Mouse (Mus musculus): ENCODE data around the gene Tomm34.

Gene Tomm34

GRCm38 (mm10) chr2:164070765-164071436, at the start of gene Tomm34:
TSS of gene Tomm34 (minus strand) at chr2:164071169.
- DNase-seq: peak; percentile 97

- DNase-seq: no peak
Observed at GRCm38 (mm10) chr2:164119503-164119902, 48.5 kb upstream of the Tomm34 start.

- DNase-seq: no peak
Observed at GRCm38 (mm10) chr2:164115531-164115930, 44.6 kb upstream of the Tomm34 start.

- no peak for DNase-seq
Observed at GRCm38 (mm10) chr2:164114051-164114450, 43.1 kb upstream of the Tomm34 start.

GRCm38 (mm10) chr2:164111546-164111945, 40.6 kb upstream of the Tomm34 start:
- peak; percentile 47 for DNase-seq

- no peak for DNase-seq
Observed at GRCm38 (mm10) chr2:164108501-164108900, 37.5 kb upstream of the Tomm34 start.

GRCm38 (mm10) chr2:164107125-164107874, 36.3 kb upstream of the Tomm34 start:
- no peak for DNase-seq

- peak; percentile 30 for DNase-seq
Observed at GRCm38 (mm10) chr2:164106287-164107035, 35.5 kb upstream of the Tomm34 start.

- peak; percentile 79 for DNase-seq
Observed at GRCm38 (mm10) chr2:164103501-164103900, 32.5 kb upstream of the Tomm34 start.

GRCm38 (mm10) chr2:164102366-164102765, 31.4 kb upstream of the Tomm34 start:
- peak; percentile 60 for DNase-seq

- DNase-seq: no peak
Observed at GRCm38 (mm10) chr2:164101936-164102335, 31.0 kb upstream of the Tomm34 start.

- DNase-seq: no peak
Observed at GRCm38 (mm10) chr2:164098603-164099250, 27.8 kb upstream of the Tomm34 start.

- DNase-seq: peak; percentile 39
Observed at GRCm38 (mm10) chr2:164094152-164094551, 23.2 kb upstream of the Tomm34 start.

GRCm38 (mm10) chr2:164089508-164089907, 18.5 kb upstream of the Tomm34 start:
- DNase-seq: no peak

- no peak for DNase-seq
Observed at GRCm38 (mm10) chr2:164087416-164088017, 16.5 kb upstream of the Tomm34 start.

- DNase-seq: peak; percentile 57
Observed at GRCm38 (mm10) chr2:164084342-164084700, 13.4 kb upstream of the Tomm34 start.

- peak; percentile 90 for DNase-seq
Observed at GRCm38 (mm10) chr2:164083609-164084341, 12.8 kb upstream of the Tomm34 start.

- DNase-seq: no peak
Observed at GRCm38 (mm10) chr2:164082175-164082574, 11.2 kb upstream of the Tomm34 start.

GRCm38 (mm10) chr2:164081577-164081976, 10.6 kb upstream of the Tomm34 start:
- no peak for DNase-seq

GRCm38 (mm10) chr2:164079488-164079887, 8.5 kb upstream of the Tomm34 start:
- DNase-seq: peak; percentile 48

GRCm38 (mm10) chr2:164077875-164078274, 6.9 kb upstream of the Tomm34 start:
- peak; percentile 50 for DNase-seq

GRCm38 (mm10) chr2:164076874-164077425, 6.0 kb upstream of the Tomm34 start:
- no peak for DNase-seq
